28 mouse cellular contexts compared by ENCODE assay signal in the genomic region with DNA sequence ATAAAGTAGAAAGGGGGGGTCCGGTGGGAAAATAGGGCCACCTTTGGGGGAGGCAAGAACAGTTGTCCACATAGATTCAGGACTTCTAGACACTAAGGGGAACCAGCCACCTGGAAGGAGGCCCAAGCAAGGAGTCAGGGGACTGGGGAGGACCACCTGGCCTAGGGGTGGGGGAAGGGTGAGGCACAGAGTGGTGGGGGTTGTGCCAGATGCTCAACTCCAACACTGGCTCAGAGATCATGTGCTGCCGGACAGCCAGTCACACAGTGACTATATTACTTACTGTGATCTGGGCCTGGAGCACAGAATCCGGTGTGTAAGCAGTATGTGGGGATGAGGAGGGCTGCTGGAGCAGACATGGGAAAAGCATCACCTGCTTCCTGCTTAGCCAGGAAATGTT. TPM values are rescaled to one million over a fixed set of nuclear protein-coding genes. Genes with fewer than 3 reads are reported as not detected.
A peak's percentile ranks its signal among the peaks of the same experiment; 100 is the strongest.
DNase-seq lines count a peak whose midpoint lies in the region; ATAC-seq and TF ChIP-seq lines count a peak whose summit lies in the region.
"Had no signal": no experiment of that assay in that cellular context is flagged by ENCODE, and none has a peak within 500 bp of the region (broad histone marks: within the 10 kb centered on the region; RNA-seq: fewer than 3 reads in every experiment).

No protein-coding gene starts in this region.

- DNase-seq in stomach, postnatal 0 days (ENCODE audit: low spot score) = no peak
- DNase-seq in embryonic facial prominence, embryonic 11.5 days (ENCODE audit: low spot score) = no peak
- peak; percentile 9 for DNase-seq in retina, embryonic 14.5 days (ENCODE audit: low spot score)
- DNase-seq in kidney, adult 8-10 months = no peak
- DNase-seq in kidney, adult 18-20 months = no peak
- DNase-seq: adrenal gland, postnatal 36 days; cerebellum, adult 11-12 months; gastrocnemius, postnatal 36 days; kidney, adult 2 months; kidney, postnatal 14 days; liver; lung, adult 18-20 months; lung, postnatal 14 days; midbrain, embryonic 14.5 days; right cerebral cortex, postnatal 25 days had no signal

- no peak overlapping the region for H3K4me3 ChIP-seq in stomach, embryonic 14.5 days (ENCODE audit: low read depth, low read length)
- no peak overlapping the region for H3K4me3 ChIP-seq in stomach, postnatal 0 days (ENCODE audit: low read depth, low read length)
- no peak overlapping the region for H3K4me3 ChIP-seq in embryonic facial prominence, embryonic 11.5 days (ENCODE audit: low read depth, low read length)
- no peak overlapping the region for H3K4me3 ChIP-seq in midbrain, embryonic 16.5 days (ENCODE audit: low read depth, low read length)
- H3K4me3 ChIP-seq: embryonic facial prominence, embryonic 12.5 days; erythroblast, embryonic 14.5 days; forebrain, embryonic 15.5 days; heart, embryonic 10.5 days; hindbrain, embryonic 10.5 days; megakaryocyte, embryonic 14.5 days; myocyte had no signal

- no peak overlapping the region for H3K9ac ChIP-seq in stomach, embryonic 14.5 days (replicated peaks; ENCODE audit: low read depth, low read length)
- no peak overlapping the region for H3K9ac ChIP-seq in stomach, postnatal 0 days (ENCODE audit: low read length)
- no peak overlapping the region for H3K9ac ChIP-seq in embryonic facial prominence, embryonic 11.5 days (replicated peaks; ENCODE audit: low read length)
- no peak overlapping the region for H3K9ac ChIP-seq in midbrain, embryonic 16.5 days (ENCODE audit: low read depth, low read length)
- H3K9ac ChIP-seq: embryonic facial prominence, embryonic 12.5 days; forebrain, embryonic 15.5 days had no signal

- H3K27me3 ChIP-seq in stomach, embryonic 14.5 days (ENCODE audit: control insufficient read depth, insufficient read depth, low read length) = no peaks in the 10 kb centered on the region
- no peaks in the 10 kb centered on the region for H3K27me3 ChIP-seq in stomach, postnatal 0 days (ENCODE audit: control insufficient read depth, insufficient read depth, low read length)
- no peaks in the 10 kb centered on the region for H3K27me3 ChIP-seq in embryonic facial prominence, embryonic 11.5 days (ENCODE audit: control insufficient read depth, insufficient read depth, low read length)
- no peaks in the 10 kb centered on the region for H3K27me3 ChIP-seq in midbrain, embryonic 16.5 days (ENCODE audit: control insufficient read depth, insufficient read depth, low read depth, low read length)
- H3K27me3 ChIP-seq: embryonic facial prominence, embryonic 12.5 days; forebrain, embryonic 15.5 days; megakaryocyte, embryonic 14.5 days had no signal

- TF ChIP-seq CTCF in stomach, postnatal 0 days (IDR thresholded peaks at IDR 0.05; ENCODE audit: low read depth) = no peak

- no peaks in the 10 kb centered on the region; the same call in 1 of the 2 replicates for H3K36me3 ChIP-seq in stomach, embryonic 14.5 days (ENCODE audit: control insufficient read depth, insufficient read depth, low read length)
- peaks cover 5% of the 10 kb centered on the region; the same call in 1 of the 2 replicates for H3K36me3 ChIP-seq in stomach, postnatal 0 days (ENCODE audit: control insufficient read depth, insufficient read depth, low read length)
- no peaks in the 10 kb centered on the region for H3K36me3 ChIP-seq in embryonic facial prominence, embryonic 11.5 days (replicated peaks; ENCODE audit: control insufficient read depth, insufficient read depth, low read depth, low read length)
- no peaks in the 10 kb centered on the region; the same call in 1 of the 2 replicates for H3K36me3 ChIP-seq in midbrain, embryonic 16.5 days (ENCODE audit: control insufficient read depth, insufficient read depth, low read length)
- H3K36me3 ChIP-seq: forebrain, embryonic 15.5 days had no signal

- 0 out of 2 replicates have a peak, but pooled peaks have one; percentile 31 for ATAC-seq in stomach, embryonic 14.5 days (ENCODE audit: insufficient number of reproducible peaks, insufficient read depth, low FRiP score, low read depth)
- no peak for ATAC-seq in stomach, postnatal 0 days (ENCODE audit: low FRiP score, low TSS enrichment)
- ATAC-seq in embryonic facial prominence, embryonic 11.5 days (replicated peaks; ENCODE audit: insufficient number of reproducible peaks, low FRiP score, low TSS enrichment, low read depth) = 0 out of 2 replicates have a peak, but pooled peaks have one; percentile 50
- no peak for ATAC-seq in midbrain, embryonic 16.5 days
- ATAC-seq: forebrain, embryonic 15.5 days had no signal

- no peaks in the 10 kb centered on the region for H3K9me3 ChIP-seq in stomach, embryonic 14.5 days (ENCODE audit: control insufficient read depth, low read depth, low read length)
- H3K9me3 ChIP-seq in stomach, postnatal 0 days (ENCODE audit: control insufficient read depth, low read length) = no peaks in the 10 kb centered on the region
- H3K9me3 ChIP-seq in embryonic facial prominence, embryonic 11.5 days (replicated peaks; ENCODE audit: control insufficient read depth, low read length) = no peaks in the 10 kb centered on the region
- no peaks in the 10 kb centered on the region for H3K9me3 ChIP-seq in midbrain, embryonic 16.5 days (replicated peaks; ENCODE audit: control insufficient read depth, low read length, poor library complexity, severe bottlenecking)
- H3K9me3 ChIP-seq: embryonic facial prominence, embryonic 12.5 days; forebrain, embryonic 15.5 days; G1E; heart, embryonic 10.5 days; hindbrain, embryonic 10.5 days; megakaryocyte, embryonic 14.5 days had no signal

- no peak overlapping the region for H3K27ac ChIP-seq in stomach, embryonic 14.5 days (ENCODE audit: low read length)
- no peak overlapping the region for H3K27ac ChIP-seq in stomach, postnatal 0 days (replicated peaks)
- no peak overlapping the region for H3K27ac ChIP-seq in embryonic facial prominence, embryonic 11.5 days (replicated peaks; ENCODE audit: low read depth, low read length)
- no peak overlapping the region for H3K27ac ChIP-seq in midbrain, embryonic 16.5 days (ENCODE audit: low read length)
- H3K27ac ChIP-seq: embryonic facial prominence, embryonic 12.5 days; forebrain, embryonic 15.5 days; heart, embryonic 10.5 days; hindbrain, embryonic 10.5 days had no signal

- no peak for TF ChIP-seq EP300 in stomach, postnatal 0 days (optimal IDR thresholded peaks at IDR 0.05)

- no peak overlapping the region for H3K4me2 ChIP-seq in stomach, embryonic 14.5 days (replicated peaks; ENCODE audit: low read depth, low read length)
- H3K4me2 ChIP-seq in stomach, postnatal 0 days (replicated peaks; ENCODE audit: low read depth) = no peak overlapping the region
- no peak overlapping the region for H3K4me2 ChIP-seq in embryonic facial prominence, embryonic 11.5 days (ENCODE audit: low read depth, low read length)
- no peak overlapping the region for H3K4me2 ChIP-seq in midbrain, embryonic 16.5 days (ENCODE audit: low read length)
- H3K4me2 ChIP-seq: embryonic facial prominence, embryonic 12.5 days; forebrain, embryonic 15.5 days had no signal

- H3K4me1 ChIP-seq in stomach, embryonic 14.5 days (ENCODE audit: control insufficient read depth, insufficient read depth, low read length) = peaks cover 2% of the 10 kb centered on the region; the same call in 1 of the 2 replicates
- no peaks in the 10 kb centered on the region for H3K4me1 ChIP-seq in stomach, postnatal 0 days (replicated peaks; ENCODE audit: control insufficient read depth, insufficient read depth)
- 0 out of 2 replicates have a peak, but pooled peaks cover 2% of the 10 kb centered on the region for H3K4me1 ChIP-seq in embryonic facial prominence, embryonic 11.5 days (ENCODE audit: control insufficient read depth, insufficient read depth, low read length)
- no peaks in the 10 kb centered on the region for H3K4me1 ChIP-seq in midbrain, embryonic 16.5 days (ENCODE audit: control insufficient read depth, insufficient read depth, low read length)
- H3K4me1 ChIP-seq: megakaryocyte, embryonic 14.5 days had no signal

- 66% methylated on average over 3 of the region's 3 CpGs for WGBS in stomach, embryonic 14.5 days
- WGBS in stomach, postnatal 0 days = 77% methylated on average over 3 of the region's 3 CpGs
- 73% methylated on average over 3 of the region's 3 CpGs for WGBS in embryonic facial prominence, embryonic 11.5 days
- 84% methylated on average over 3 of the region's 3 CpGs for WGBS in midbrain, embryonic 16.5 days

RNA-seq across cellular contexts. Expression of gene Lax1, which starts 19.4 kb away (rescaled TPM):
- polyA plus RNA-seq in stomach, embryonic 14.5 days (2014; fragmentation: Nextera tagmentation; extraction: Ambion mirVana) = 0.35 and 0.42 TPM in 2 replicates
- 0.16 and 0.38 TPM in 2 replicates for polyA plus RNA-seq in stomach, postnatal 0 days (2015; fragmentation: Nextera tagmentation; extraction: Ambion mirVana)
- 0.32 and 0.76 TPM in 2 replicates for polyA plus RNA-seq in embryonic facial prominence, embryonic 11.5 days (2014; fragmentation: Nextera tagmentation; extraction: Ambion mirVana)
- 0.08 TPM in 1 of 2 replicates, not detected in the other for polyA plus RNA-seq in midbrain, embryonic 16.5 days (2015; fragmentation: Nextera tagmentation; extraction: Ambion mirVana)
- polyA plus RNA-seq: forebrain, embryonic 15.5 days; G1E; hindbrain, embryonic 10.5 days; midbrain, embryonic 14.5 days had no signal

RNA-seq across cellular contexts. Expression of gene Gm38394, which starts 48.2 kb away (rescaled TPM):
- 18.2 and 18.6 TPM in 2 replicates for polyA plus RNA-seq in stomach, embryonic 14.5 days (2014; fragmentation: Nextera tagmentation; extraction: Ambion mirVana)
- polyA plus RNA-seq in stomach, postnatal 0 days (2015; fragmentation: Nextera tagmentation; extraction: Ambion mirVana) = 2.4 and 2.7 TPM in 2 replicates
- polyA plus RNA-seq in embryonic facial prominence, embryonic 11.5 days (2014; fragmentation: Nextera tagmentation; extraction: Ambion mirVana) = 7.0 and 8.8 TPM in 2 replicates
- 2.3 and 3.1 TPM in 2 replicates for polyA plus RNA-seq in midbrain, embryonic 16.5 days (2015; fragmentation: Nextera tagmentation; extraction: Ambion mirVana)

RNA-seq across cellular contexts. Expression of gene Zbed6, which starts 48.6 kb away (rescaled TPM):
- not detected in 2 replicates for polyA plus RNA-seq in stomach, embryonic 14.5 days (2014; fragmentation: Nextera tagmentation; extraction: Ambion mirVana)
- not detected in 2 replicates for polyA plus RNA-seq in stomach, postnatal 0 days (2015; fragmentation: Nextera tagmentation; extraction: Ambion mirVana)
- polyA plus RNA-seq in embryonic facial prominence, embryonic 11.5 days (2014; fragmentation: Nextera tagmentation; extraction: Ambion mirVana) = not detected in 2 replicates
- not detected in 2 replicates for polyA plus RNA-seq in midbrain, embryonic 16.5 days (2015; fragmentation: Nextera tagmentation; extraction: Ambion mirVana)
- polyA plus RNA-seq: embryonic facial prominence, embryonic 12.5 days; erythroblast, embryonic 14.5 days; forebrain, embryonic 15.5 days; G1E; heart, embryonic 10.5 days; heart, postnatal 0 days; hindbrain, embryonic 10.5 days; midbrain, embryonic 14.5 days; neural tube, embryonic 14.5 days; stomach, embryonic 16.5 days had no signal

Comparison
In these comparisons a context has a peak if more than half of its experiments do, and no peak if none do; other contexts are left out.
1. ATAC-seq: peak in stomach, embryonic 14.5 days (single experiment) and embryonic facial prominence, embryonic 11.5 days (single experiment); none in stomach, postnatal 0 days (single experiment) and midbrain, embryonic 16.5 days (single experiment).